Mouse (Mus musculus): Measurements from ENCODE around the gene Cyb5r4.

- TF ChIP-seq ZNF384 (IDR thresholded peaks at IDR 0.05; ENCODE audit: low read depth, low read length), result no peak
- no peak for TF ChIP-seq HCFC1 (IDR thresholded peaks at IDR 0.05; ENCODE audit: borderline replicate concordance, insufficient read depth, low read length)
- TF ChIP-seq CHD2 (IDR thresholded peaks at IDR 0.05; ENCODE audit: low read depth, low read length), result no peak
- TF ChIP-seq MAFK (IDR thresholded peaks at IDR 0.05; ENCODE audit: insufficient read depth, low read depth, low read length), result no peak
Observed at GRCm38 (mm10) chr9:87115019-87115418, 93.2 kb downstream of the Cyb5r4 start.

All from ES-E14 (cell line).